Mouse (Mus musculus) thymus, postnatal 0 days (tissue): Measurements from ENCODE around the gene Ndufb5. TPM values are rescaled to one million over a fixed set of nuclear protein-coding genes. Genes with fewer than 3 reads are reported as not detected.
A peak's percentile ranks its signal among the peaks of the same experiment; 100 is the strongest.
"Not testable (repeated sequence)": the region's sequence is repeated elsewhere in the genome, so short reads cannot be mapped to it uniquely, and the experiment has no call there.

Source experiments
- DNase-seq: peaks from one replicate; pipeline ENCODE4 v3.0.0-alpha.2; 2015; ENCODE audit warnings: low spot score
- polyA plus RNA-seq: library from polyadenylated mRNA; unstranded; fragments of >200 nt; fragmentation: Nextera tagmentation; extraction: Ambion mirVana; gene quantifications from 2 replicates; pipeline ENCODE4 v1.2.1, GENCODE M21; 2015

Ndufb5 gene
- 360 and 369 TPM in 2 replicates for polyA plus RNA-seq

DNA sequence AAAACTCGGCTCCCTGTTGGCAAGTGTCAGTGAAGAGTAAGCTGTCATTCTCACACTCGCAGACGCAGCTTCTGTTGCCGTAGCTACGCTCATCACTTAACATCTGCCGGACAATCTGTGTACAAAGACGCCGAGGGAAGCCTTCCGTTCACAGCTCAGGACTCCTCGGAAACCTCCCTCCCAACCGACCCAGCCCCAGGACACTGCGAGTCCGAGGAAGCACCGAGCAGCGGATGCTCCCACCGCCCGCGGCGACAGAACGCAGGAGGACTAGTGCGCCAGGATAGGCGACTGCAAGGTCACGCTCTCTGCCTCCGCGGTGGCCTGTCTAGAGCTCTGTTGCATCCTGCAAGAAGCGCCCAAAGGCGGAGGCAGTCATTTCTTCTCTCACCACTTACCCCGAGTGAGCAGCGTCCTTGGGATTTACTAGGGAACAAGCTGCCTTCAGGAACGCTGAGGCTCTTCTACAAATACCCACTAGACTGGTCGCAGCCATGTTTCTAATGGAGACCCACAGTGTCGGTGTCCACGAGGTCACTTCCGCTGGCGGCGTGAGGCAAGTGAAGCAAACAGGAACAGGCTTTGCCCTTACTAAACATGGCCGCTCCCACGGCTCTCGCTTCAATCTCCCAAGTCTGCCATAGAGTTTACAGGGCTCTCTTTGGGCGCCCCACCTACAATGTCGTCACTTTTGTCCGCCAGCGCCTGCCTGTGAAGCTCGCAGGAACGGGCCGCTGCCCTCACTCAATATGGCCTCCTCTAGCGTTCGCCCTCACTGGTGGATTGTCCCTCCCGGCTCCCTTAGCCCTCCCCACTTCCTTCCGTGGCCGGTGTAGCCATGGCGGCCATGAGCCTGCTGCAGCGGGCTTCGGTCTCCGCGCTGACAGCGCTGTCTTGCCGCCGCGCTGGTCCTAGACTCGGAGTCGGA is at the start of gene Ndufb5:
Gene Ndufb5 (plus strand): TSS at position 747 of the 928 bp plus-strand sequence.
- DNase-seq: peak; percentile 99

GRCm38 (mm10) chr3:32687156-32687555 is 49.6 kb upstream of the Ndufb5 start:
- DNase-seq: no peak

DNA sequence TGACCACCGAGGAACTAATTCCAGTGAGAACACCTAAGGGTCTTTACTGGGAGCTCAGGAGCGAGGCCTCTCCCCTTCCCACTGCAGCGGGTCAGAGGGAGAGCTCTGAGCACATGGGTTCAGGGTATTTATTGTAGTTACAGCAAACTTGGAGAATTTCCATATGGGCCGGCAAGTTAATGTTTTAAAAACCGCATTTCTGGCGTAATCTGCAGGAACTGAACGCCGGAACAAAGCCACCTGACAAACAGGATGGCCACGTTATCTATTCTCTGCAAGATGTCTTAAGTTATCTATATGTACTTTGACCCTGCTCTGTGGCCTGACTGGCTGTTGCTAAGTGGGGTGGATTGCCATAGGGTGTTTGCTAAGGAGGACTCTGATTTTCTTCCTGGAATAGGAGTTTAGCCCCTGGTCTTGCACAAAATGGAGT is 47.2 kb upstream of the Ndufb5 start:
- no peak for DNase-seq

GRCm38 (mm10) chr3:32690008-32690407 is 46.8 kb upstream of the Ndufb5 start:
- DNase-seq: no peak

DNA sequence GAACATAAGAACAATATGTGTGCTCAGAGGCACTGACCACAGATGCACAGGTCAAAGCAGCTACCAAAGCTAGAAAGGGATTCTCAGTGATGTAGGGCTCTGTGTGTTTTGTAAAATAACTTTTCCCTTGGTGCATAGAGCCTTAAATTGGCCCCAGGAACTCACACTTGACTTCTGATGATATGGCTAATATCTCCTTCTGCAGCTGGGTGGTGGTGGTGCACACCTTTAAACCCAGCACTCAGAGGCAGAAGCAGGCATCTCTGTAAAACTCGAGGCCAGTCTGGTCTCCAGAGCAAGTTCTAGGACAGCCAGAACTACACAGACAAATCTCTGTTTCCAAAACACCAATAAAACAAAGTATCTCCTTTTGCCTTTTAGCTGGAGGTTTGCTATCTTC is 45.9 kb upstream of the Ndufb5 start:
- no peak for DNase-seq

DNA sequence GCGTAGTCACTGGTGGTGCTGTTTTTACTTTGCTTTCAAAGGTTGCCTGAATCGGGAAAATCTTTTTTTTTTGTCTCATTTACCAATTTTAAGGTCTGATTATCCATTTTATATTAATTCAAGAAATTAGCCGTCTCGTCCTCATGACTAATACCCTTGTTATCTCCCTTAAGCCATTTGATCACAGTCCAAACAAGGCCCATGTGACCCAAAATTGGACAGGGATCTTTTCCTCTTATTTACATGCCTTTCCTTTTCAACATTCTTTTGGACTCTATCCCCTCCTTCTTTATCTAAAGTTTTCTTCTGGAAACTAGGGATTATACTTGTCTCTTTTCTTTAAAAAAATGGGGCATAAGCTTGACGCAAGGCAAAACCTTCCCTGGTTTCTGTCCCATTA is 44.9 kb upstream of the Ndufb5 start:
- DNase-seq: no peak

- no peak for DNase-seq
Observed at GRCm38 (mm10) chr3:32694211-32694610, 42.6 kb upstream of the Ndufb5 start.

DNA sequence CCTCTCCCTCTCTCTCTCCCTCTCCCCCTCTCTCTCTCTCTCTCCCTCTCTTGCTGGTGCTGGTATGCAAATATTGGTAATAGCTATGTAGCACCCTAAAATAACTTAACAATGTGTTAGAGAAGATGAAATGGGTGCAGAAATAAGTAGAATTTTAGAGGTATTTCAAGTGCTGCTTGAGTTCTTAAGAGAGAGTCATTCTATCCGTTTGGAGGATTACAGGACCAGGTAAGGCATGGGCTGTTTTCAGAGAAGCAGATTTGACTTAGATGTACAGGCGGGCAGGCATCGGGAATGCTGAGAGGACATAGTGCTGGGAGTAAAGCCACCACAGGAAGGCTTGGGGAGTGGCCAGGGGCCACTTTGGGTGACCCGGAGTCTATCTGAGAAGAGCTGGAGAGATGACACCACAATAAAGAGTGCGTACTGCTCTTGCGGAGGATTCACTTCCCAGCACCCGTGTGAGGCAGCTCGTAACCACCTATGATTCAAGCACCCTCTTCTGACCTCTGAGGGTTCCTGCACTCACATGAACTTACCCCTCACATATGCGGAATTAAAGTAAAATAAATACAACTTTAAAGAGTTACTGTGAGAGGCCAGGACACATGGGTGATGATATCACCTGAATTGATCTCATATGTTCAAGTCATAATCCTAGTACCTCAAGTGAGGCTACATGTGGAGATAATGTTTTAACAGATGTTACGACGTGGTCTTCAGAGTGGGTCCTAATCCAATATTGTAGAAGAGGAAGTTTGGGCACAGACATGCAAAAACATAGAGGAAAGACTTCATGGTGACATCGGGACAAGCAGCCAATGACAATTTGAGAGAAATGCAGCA is 41.8 kb upstream of the Ndufb5 start:
- DNase-seq: no peak

GRCm38 (mm10) chr3:32695583-32695980 is 41.2 kb upstream of the Ndufb5 start:
- no peak for DNase-seq

GRCm38 (mm10) chr3:32698228-32698863 is 38.4 kb upstream of the Ndufb5 start:
- peak; percentile 80 for DNase-seq

GRCm38 (mm10) chr3:32704021-32704420 is 32.8 kb upstream of the Ndufb5 start:
- DNase-seq: not testable (repeated sequence)

- DNase-seq: not testable (repeated sequence)
Observed at GRCm38 (mm10) chr3:32704632-32705031, 32.2 kb upstream of the Ndufb5 start.

DNA sequence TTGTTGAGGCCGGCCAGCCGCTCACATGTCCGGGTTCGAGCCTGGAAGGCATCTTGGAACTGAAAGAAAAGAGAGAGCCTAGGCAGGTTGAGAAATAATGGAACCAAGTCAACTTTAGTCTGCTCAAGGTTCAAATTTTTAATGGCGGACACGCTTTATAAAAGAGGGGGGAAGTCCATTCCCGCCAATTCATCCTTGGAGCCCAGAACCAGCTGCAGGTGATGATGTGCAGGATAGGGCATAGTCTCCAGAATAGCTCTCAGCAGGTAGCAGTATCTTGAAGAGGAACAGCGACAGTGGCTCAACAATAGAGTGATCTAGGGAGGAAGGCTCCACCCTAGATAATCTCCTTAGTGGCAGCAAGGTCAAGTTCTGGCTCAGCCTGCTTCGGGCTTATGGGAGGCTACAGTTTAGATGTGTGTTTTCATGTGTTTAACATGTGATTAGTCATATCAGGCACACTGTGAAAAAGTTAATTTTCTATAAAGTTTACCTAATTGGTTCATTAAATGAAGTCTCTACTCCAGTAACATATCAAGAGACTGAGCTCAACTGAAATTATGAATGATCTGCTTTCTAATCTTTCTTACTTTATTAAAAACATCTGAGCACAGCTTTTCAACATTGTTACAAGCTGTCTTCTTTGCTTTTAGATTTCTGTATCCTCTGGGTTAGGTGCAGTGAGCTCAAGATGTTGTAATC is 31.0 kb upstream of the Ndufb5 start, which contains the start of gene Actl6a:
Gene Actl6a (plus strand): TSS at position 652 of the 702 bp plus-strand sequence.
- DNase-seq: not testable (repeated sequence)

DNA sequence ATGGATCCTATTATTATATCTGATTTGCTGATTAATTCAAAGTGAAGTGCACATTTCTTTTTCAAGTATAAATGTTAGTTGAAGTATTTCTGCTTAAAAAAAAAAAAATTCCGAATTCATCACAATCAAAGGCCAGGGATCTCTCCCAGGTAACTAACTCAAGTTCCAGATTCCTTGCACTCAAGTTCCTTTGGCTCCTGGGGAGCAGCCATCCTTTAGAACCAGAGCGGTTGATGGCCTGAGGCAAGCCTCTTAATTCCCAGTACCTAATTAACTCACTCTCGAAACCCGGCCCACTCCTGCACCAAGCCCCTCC is 28.8 kb upstream of the Ndufb5 start:
- DNase-seq: no peak

GRCm38 (mm10) chr3:32708368-32709231 is 28.2 kb upstream of the Ndufb5 start:
- peak; percentile 98 for DNase-seq

- no peak for DNase-seq
Observed at GRCm38 (mm10) chr3:32709388-32709787, 27.4 kb upstream of the Ndufb5 start.

- DNase-seq: no peak
Observed at GRCm38 (mm10) chr3:32713711-32714110, 23.1 kb upstream of the Ndufb5 start.

- not testable (repeated sequence) for DNase-seq
Observed at GRCm38 (mm10) chr3:32717403-32717802, 19.4 kb upstream of the Ndufb5 start.

- no peak for DNase-seq
Observed at GRCm38 (mm10) chr3:32718271-32718670, 18.5 kb upstream of the Ndufb5 start.

GRCm38 (mm10) chr3:32724191-32724590 is 12.6 kb upstream of the Ndufb5 start:
- no peak for DNase-seq
